Mouse (Mus musculus) left cerebral cortex, postnatal 25 days (tissue): ENCODE results near the gene Plscr4. TPM values are rescaled to one million over a fixed set of nuclear protein-coding genes. Genes with fewer than 3 reads are reported as not detected.

Source experiments
- DNase-seq, 2 experiments: peaks; one replicate each; pipeline ENCODE4 v3.0.0; 2022; ENCODE audit warnings: low spot score in 2 of 2, mixed read lengths in 1 of 2
- intact Hi-C: fragments of 180-260 bp; cut with DNase I; formaldehyde crosslinking; loops from one replicate; pipeline ENCODE4 v1.15.1; 2025
- total RNA-seq, 2 experiments: library from RNA; stranded (reverse); gene quantifications; 2 replicates each; pipeline ENCODE4 v1.2.3; 2021

Plscr4 gene
- 1 to 10 TPM in 1 of 2 experiments, under 1 TPM in 1; 0.98 to 1.5 TPM for total RNA-seq

DNA sequence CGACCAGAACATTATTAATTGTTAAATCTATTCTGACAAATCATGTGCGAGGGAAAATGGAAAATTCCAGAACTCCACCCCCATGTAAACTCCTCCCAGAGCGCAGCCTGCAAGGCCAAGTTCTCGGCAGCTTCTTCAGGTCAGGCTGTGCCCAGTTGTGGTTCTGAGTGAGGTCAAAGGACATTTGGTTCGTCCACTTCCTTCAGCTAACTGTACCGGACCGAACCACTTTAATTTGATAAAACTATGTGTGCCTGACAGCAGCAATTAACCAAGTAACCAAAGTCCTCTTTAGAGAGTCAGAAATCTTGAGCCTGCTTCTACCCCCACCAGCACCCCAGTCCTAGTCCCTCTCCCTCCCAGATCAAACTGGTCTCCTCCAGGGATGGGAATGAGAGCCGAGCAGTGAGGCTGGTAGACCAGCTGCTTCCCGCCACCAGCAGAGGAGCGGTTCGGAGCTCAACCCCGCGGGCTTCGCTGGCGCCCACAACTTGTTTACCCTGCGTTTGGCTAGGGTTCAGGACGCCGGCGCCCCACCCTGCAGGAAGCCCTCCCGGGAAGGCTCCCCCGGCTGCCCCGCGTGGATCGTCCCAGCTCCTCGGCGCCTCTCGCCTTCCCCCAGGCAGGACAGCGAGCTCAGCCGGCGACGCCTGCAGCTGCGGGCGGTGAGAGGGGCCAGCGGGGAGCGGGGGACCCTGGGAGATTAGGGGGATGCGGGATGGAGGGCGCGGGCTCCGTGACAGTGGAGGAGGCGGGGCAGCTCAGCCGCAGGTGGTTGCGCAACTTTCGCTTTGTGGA, at the start of gene Plscr4:
TSS of gene Plscr4 (plus strand) at position 113 of the 798 bp plus-strand sequence.
- peak in 1 of 2 experiments; percentile 7 for DNase-seq
- intact Hi-C loops, result no loop called here

DNA sequence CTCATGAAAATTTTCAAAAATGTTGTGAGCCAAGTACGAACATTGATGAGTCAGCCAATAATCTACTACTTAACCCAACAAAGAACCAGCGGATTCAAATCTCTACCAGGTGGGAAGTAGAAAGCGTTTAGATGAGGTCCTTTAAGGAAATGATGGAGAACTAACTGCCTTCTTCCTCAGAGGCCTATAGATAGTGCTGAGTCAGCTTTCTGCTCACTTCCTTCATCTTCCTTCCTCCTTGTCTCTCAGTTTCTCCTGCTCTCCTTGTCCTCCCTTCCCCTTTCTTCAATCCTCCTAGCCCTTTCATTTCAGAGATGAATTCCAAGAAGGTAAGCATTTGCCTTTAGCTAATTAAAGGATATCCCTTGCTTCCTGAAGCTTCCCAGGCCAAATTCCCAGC, 46.9 kb upstream of the Plscr4 start:
- intact Hi-C loops, result no loop called here
- DNase-seq, result no peak

DNA sequence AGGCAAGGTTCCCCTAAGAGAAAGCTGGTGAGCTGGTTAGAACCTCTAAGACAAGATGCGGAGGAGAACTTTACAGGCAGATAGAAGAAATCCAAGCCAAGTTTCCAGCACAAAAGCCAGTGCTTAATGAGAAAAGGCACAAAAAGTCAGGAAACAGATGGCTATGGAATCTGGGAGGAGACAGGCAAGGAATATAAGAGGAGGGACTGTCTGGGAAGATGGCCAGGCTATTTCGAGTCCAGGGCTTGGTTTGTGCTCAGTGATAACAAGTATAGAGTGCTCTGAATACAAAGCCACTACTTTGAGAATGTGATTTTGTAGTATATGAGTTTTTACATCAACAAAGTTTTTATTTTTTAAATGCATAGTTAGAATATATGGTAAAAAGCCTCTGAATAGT, 45.1 kb upstream of the Plscr4 start:
- DNase-seq, result peak in 1 of 2 experiments; percentile 67
- intact Hi-C loops, result no loop called here

DNA sequence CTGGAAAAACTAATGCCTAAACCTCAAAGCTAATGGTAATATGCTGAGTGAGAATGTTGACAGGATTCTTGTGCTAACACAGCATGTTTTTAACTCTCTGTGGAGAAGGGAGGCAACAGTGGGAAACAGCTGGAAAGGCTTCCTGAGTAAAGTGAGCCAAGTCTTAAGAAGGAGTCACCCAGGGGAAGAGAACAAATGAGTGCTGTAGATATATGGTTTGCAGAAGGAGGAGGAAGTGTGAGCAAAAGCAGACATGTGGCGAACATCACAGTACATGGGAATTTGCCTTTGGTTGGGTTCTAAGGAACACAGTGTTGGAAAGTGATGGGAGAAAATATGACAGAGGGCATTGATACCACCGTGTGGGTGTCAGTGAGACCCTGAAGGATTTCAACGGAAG, 43.5 kb upstream of the Plscr4 start:
- intact Hi-C loops, result no loop called here

DNA sequence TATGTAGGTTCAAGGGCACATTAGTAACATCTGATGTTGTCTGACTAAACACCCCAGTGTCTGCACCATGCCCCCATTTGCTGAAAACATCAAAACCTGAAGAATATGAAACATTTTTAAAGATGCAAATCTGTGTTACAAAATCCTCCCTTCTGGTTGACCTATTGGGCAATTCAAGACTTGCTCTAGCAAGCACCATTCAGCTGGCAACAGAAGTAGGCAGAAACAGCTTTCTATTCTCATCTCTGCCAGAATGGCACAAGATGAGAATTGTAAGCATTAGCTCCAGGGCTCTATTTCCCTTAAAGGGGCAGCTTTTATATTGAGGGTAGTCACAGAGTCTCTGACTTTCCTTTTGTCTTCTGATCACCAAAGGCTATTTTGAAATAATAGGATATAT, 19.4 kb upstream of the Plscr4 start:
- intact Hi-C loops, result no loop called here
- no peak for DNase-seq

More for the DNA sequence above, 43.5 kb upstream of the Plscr4 start:
- DNase-seq, result no peak

DNA sequence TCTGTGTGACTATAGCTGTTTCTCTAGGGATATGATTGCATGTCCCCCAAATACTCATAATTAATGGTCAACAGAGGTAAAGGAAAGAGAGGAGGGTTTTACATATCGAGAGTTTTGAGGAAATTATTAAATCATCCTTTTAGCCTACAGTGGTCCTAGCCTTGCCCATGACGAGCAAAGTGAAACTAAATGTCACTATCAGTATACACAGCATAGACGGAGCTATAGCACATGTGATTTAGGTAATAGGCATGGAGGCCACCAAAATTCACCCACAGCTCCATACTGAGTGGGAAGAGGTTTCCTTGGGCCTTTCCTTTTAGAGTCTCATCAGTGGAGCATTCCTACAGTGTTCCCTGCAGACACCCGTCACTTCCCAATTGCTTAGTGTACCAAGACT, 15.7 kb upstream of the Plscr4 start:
- intact Hi-C loops, result no loop called here
- DNase-seq, result no peak

DNA sequence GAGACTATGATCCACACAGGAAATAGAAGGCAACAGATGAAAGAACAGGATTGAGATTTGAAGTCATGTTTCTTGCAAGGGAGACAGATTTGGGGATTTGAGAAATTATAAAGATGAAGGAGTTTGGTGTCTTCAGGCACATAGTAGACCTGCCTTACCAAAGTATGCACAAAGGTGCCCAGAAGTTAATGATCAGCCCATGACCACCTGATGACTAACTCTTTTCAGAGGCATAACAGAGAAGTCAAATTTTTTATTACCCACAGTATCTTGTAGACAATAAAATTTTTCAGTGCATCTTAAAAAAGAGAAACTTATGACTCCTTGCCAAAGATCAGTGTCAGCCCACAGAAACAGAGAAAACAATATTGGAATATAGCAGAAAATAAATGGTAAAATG, 12.6 kb upstream of the Plscr4 start:
- intact Hi-C loops, result no loop called here
- DNase-seq, result no peak

DNA sequence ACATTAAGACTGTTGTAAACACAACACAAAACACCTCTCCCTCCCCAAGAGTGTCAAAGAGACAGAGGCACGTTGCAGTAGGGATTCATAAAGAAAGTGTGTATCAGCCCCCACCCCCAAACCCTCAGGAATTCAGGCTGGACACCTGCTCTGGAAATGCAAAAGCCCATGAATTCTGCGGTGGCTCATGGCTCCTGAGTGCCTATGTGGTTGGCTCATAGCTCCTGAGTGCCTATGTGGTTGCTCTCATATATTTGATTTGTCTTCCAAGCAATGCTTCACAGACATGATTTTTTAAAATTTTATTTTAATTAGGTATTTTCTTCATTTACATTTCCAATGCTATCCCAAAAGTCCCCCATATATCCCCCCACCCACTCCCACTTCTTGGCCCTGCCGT, 568 bp upstream of the Plscr4 start:
- no peak for DNase-seq
- intact Hi-C loops, result no loop called here

DNA sequence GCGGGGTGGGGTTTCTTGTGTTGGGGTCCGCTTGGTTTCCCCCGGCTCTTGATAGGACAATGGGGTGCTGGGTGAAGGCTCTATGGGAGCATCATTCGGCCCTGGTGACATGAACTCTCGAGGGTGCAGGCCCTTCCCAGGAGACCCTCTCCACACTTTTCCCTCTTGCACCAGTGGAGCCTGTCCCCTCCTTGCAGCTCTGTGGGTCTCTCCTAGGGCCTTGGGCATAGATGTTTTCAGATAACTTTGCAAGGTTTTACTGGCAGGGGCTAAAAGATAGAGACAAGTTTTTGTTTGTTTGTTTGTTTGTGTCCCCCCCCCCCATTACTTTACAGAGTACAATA, 858 bp downstream of the Plscr4 start:
- DNase-seq, result no peak
- intact Hi-C loops, result no loop called here

DNA sequence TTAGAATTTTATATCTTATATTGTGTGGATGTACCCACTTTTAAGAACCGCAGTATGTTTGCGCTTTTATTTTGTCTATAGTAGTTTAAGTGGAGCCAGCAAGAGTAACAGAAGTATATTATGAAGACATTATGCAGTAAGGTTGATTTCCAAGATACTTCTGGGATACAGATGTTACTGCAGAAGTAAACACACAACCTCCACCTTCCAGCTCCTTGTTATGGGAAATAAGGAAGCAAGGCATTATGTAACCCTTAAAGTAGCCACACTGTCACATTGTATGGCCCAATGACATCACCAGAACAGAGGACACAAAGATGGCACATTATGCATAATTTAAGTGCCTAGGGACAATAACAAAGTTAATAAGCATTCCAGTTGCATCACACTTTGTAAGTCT, 1.2 kb downstream of the Plscr4 start:
- intact Hi-C loops, result no loop called here
- DNase-seq, result no peak

DNA sequence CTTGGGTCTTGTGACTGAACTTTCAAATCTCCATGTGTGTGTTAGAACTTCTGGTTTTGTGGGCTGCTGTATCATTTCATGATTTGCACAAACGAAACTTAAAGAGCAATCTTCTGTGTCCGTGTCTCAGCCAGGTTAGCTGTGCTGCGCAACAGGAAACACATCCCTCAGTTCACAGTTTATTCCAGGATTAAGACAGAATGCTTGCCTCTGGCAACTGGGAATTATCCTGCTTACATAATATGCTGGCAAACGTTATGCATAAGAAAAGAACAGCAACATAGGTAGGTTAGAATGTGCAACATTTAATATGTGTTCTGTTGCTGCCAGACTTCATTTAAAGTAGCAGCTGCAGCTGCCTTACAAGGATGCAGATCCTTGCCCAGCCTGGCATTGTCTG, 10.6 kb downstream of the Plscr4 start:
- intact Hi-C loops, result no loop called here
- DNase-seq, result no peak

DNA sequence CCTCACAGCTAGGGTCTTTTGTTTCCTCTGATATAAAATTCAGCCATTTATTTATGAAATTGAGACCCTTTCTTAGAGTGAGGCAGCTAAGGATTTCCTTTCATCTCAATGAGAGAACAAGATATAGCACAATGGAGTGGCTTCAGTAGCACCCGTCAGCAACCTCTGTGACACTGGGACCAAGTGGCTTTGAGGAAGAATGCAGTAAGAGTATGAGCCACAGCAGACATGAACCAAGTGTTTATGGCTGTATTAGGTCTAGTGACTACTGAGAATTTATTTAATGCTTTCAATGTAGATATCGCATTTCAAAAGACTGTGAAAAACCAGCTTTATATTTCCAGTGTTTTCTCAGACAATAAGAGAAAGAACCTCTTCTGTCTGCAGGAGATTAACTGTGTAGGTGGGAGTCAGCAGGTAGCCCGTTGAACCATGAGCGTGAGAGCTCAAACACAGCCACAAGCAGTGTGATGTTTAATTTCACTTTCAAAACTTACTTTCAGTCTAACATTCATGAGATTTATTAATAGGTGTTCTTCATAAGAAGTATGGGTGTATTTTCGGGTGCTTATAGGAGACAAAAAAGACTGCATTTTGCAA, 15.2 kb downstream of the Plscr4 start:
- intact Hi-C loops, result no loop called here
- no peak for DNase-seq

DNA sequence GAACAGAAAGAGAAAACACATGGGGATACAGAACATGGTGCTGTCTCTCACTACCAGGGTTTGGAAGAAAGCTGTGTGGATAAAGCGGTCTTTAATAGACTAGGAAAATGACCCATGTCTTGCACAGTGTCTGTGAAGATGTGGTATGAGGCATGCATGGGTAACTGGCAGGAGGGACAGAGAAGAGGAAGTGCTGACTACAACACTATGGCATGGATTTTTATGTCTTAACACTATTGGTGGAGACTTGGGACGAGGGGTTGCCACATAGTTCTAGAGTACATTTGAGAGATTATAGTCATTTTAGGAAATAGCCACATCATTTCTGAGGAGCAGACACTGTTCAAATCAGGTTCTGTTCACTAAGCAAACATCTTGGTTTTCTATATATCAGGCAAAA, 16.0 kb downstream of the Plscr4 start:
- DNase-seq, result no peak
- intact Hi-C loops, result no loop called here

DNA sequence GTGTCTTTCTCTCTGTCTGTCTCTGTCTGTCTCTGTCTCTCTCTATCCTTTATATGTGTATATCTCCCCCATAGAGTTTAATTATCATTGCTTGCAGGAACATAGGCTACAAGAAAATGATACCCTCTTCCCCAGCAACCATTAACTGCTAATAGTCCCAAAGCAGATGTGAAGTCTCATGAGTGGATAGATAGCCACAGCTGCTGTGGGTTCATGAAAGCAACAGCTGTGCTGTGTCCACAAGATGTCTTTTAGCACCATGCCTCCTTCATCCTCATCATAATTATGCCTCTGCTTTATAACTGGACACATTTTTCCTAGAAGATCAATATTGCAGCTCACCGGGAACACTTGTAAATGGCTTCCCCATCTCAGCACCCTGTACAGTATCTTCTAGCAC, 17.1 kb downstream of the Plscr4 start:
- intact Hi-C loops, result no loop called here
- no peak for DNase-seq

DNA sequence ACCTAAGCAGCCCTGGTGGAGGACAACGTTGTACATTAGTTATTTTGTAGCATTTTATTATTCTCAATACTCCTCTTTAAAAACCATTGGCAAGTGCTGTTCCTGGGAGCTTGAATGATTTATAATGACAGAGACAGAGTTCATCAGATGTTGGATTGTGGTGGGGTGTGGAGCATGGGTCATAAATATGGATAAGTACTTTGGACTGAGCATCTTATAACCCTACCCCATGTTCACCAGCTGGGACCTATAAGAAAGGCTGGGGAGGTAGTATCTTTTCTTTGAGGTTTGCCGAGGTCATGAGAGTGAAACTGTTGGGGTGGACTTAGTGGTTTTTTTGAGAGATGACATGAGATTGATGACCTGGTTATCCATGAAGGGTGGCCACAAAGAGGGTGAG, 24.5 kb downstream of the Plscr4 start:
- intact Hi-C loops, result no loop called here
- DNase-seq, result no peak

DNA sequence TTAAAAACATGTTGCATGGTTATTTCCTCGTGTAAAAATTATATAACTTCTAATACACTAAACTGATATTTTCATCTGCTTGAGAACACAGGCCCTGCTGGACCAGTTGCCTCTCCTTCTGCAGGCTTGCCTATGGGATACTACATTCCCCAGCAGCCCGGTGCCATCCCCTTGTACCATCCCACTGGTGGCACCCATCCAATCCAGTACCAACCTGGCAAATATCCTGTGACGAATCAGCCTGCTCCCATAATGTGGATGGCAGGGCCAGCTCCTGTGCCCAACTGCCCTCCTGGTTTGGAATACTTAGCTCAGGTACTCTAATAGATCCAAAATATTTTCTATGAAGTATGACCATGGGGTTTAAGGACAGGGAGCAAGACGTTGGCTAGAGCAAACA, 25.4 kb downstream of the Plscr4 start:
- intact Hi-C loops, result no loop called here
- no peak for DNase-seq

DNA sequence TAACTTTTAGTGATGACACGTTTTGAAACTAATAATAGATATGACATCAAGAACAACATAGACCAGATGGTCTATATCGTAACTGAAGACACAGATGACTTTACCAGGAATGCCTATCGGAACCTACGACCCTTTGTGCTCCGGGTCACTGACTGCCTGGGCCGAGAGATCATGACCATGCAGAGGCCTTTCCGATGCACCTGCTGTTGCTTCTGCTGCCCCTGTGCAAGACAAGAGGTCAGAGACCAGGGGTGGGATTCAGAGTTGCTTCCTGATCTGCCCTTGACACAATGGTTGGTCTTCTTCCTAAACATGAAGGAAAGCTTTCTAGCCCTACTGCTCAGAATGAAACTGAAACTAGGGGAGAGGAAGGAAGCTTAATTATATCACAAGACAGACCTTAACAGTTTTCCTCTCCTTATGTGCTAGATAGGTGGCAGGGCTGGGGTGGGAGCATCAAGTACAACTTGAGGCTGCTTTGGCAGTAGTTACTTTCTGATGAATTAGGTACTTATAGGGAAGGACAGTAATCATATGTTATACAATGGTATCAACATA, 27.6 kb downstream of the Plscr4 start:
- no peak for DNase-seq
- intact Hi-C loops, result no loop called here

DNA sequence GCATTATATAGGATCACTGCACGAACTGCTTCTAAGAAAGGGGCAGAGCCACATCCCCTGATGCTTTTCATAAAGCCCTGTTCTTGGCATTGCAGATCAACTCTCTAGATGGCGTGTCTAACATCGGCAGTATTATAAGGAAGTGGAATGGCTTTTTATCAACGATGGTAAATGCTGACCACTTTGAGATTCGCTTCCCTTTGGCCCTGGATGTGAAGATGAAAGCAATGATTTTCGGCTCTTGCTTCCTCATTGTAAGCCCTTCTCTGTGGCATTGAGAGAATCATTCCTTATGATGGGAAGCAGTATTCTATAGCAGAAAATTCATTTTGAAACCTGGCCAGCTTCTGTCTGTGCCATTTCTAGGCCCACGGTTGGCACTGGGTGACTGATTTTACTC, 32.7 kb downstream of the Plscr4 start:
- DNase-seq, result no peak
- intact Hi-C loops, result no loop called here

DNA sequence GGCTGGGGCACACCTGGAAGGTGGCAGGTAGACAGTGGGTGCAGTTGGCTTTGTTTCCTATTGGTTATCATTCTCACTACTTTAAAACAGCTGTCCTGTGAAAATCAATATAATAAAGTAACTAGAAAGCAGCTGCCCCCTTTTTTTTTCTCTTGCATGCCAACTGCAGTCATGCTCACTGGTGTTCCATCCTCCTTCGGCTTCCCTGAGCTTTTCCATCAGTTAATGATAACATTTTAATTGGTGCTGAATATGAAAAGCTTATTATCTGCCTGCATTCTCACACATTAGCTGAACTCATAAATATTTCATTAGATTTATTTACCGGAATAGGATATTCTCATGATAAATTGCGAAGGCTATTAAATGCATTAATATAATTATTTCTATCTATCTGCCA, 33.1 kb downstream of the Plscr4 start:
- intact Hi-C loops, result no loop called here
- DNase-seq, result no peak

DNA sequence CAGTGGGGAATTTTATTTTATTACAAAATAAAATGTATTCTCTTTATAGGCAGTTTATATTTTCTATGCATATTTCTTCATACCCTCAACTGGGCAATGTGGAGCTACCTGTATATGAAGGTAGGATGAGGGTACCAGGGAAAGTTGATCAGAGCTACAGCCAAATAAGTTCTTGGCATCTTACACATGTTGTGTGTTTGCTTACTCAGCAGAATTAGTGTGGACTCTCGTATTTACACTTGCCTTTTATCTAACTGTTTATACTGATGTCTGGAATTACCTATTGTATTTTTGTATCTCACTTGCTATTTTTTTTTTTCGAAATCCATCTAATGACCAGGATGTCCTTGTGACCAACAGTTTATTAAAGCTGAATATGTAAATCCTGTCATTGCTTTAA, 34.1 kb downstream of the Plscr4 start:
- DNase-seq, result no peak
- intact Hi-C loops, result no loop called here

DNA sequence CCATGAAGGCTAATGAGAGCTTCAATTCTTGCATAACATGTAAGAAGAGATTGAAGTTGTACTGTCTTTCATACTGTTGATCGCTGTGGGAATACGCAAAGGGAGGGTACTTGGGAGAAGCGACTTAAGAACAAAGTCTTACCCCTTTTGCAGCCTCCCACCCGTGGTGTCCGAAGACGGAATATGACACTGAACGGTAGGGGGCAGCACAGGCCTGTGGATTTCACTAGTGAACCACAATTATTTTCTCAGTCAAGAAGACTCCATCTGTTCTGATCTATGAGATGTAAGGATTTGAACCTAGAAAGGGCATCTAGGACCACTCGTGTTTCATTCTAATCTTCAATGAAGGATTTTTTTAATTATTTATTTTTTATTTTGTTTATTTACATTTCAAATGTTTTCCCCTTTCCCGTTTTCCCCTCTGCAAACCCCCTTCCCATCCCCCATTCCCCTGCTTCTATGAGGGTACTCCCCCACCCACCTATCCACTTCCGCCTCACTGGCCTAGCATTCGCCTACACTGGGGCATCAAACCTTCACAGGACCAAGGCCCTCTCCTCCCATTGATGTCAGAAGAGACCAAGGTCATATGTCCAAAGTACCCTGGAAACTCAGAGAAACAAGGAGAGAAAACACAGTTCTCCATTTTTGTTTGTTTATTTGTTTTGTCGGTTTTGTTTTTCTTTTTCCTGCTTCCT, 42.7 kb downstream of the Plscr4 start:
- intact Hi-C loops, result loop anchor here (1.0 to 2.0 kb wide), 2 partner anchors 111 to 379 kb away; no protein-coding TSS in a partner anchor
- peak; percentile 71 to 79 for DNase-seq
